Mouse (Mus musculus): ENCODE data around the gene Mrpl4. TPM values are rescaled to one million over a fixed set of nuclear protein-coding genes. Genes with fewer than 3 reads are reported as not detected.
A peak's percentile ranks its signal among the peaks of the same experiment; 100 is the strongest.

Gene Mrpl4
- polyA plus RNA-seq, 1 experiment from 2014 or later = 119 TPM

DNA sequence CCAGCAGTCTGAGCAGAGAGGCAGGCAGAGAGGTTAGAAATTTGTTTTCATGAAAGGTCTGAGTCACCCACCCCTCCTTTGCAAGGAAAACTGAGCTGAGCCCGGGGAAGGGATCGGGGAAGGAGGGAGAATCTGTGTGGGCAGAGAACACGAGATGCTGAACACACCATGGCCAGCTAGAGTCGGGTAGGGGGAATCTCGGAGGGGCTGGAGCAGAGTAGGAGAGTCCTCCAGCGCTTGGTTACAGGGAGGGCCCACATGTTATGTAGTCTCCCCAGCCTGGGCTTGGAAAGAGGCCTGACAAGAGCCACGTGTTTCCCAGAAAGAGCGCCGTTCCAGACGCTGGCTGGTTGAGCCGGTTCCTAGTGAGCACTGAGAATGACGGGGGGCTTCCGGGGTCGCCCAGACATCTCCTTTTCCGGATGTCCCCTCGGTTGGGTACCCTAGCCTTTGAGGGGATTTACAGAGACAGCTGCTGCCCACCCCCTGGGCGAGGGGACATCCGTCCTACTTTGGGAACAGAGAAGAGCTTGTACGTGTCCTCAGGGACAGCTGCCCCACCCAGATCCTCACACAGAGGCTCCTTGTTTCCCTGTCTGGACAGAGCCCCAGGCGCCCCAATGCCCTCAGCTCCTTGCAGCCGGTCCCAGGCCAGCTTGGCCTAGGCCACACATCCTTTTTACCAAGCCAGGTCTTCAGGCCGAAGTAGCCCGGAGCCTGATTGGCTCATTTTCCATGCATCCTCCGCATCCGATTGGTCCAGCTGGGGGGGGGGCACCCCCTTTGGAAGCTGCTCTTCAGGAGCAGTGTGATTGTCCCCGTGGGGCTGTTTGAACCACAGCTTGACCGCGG lies 30.2 kb upstream of the Mrpl4 start:
- peak overlapping the region; percentile 46 for H3K9ac ChIP-seq (ENCODE audit: low read length)
- no peak for ATAC-seq (replicated peaks; ENCODE audit: low FRiP score)
- H3K4me2 ChIP-seq (ENCODE audit: low read depth, low read length, severe bottlenecking) = peak overlapping the region; percentile 15; the same call in 1 of the 2 replicates
- peak; percentile 53 for DNase-seq (ENCODE audit: low spot score)
- no peaks in the 10 kb centered on the region for H3K9me3 ChIP-seq (ENCODE audit: control insufficient read depth, low read length)
- peak overlapping the region; percentile 19; the same call in 1 of the 2 replicates for H3K27ac ChIP-seq (ENCODE audit: low read depth, low read length)
- 38% methylated on average over 28 of the region's 28 CpGs for WGBS
- peaks cover 2% of the 10 kb centered on the region; the same call in 1 of the 2 replicates for H3K36me3 ChIP-seq (ENCODE audit: control insufficient read depth, insufficient read depth, low read length)
- H3K4me1 ChIP-seq (replicated peaks; ENCODE audit: control insufficient read depth, insufficient read depth, low read length) = peaks cover 7% of the 10 kb centered on the region; the same call in 1 of the 2 replicates
- H3K27me3 ChIP-seq (ENCODE audit: control insufficient read depth, insufficient read depth, low read length) = no peaks in the 10 kb centered on the region
- no peak overlapping the region for H3K4me3 ChIP-seq (ENCODE audit: low read depth, low read length)

- no peak overlapping the region; the same call in 1 of the 2 replicates for H3K4me2 ChIP-seq (ENCODE audit: low read depth, low read length, severe bottlenecking)
Observed at GRCm38 (mm10) chr9:20973001-20973681, 29.4 kb upstream of the Mrpl4 start.

GRCm38 (mm10) chr9:20973682-20974075 lies 28.9 kb upstream of the Mrpl4 start:
- ATAC-seq (replicated peaks; ENCODE audit: low FRiP score) = no peak
- Histone ChIP-seq H3K4me1 (replicated peaks; ENCODE audit: control insufficient read depth, insufficient read depth, low read length) (peaks cover 7% of the 10 kb centered on the region; the same call in 1 of the 2 replicates), H3K9me3 (ENCODE audit: control insufficient read depth, low read length) (no peaks in the 10 kb centered on the region), H3K27me3 (ENCODE audit: control insufficient read depth, insufficient read depth, low read length) (no peaks in the 10 kb centered on the region), H3K4me3 (ENCODE audit: low read depth, low read length) (no peak overlapping the region), H3K4me2 (ENCODE audit: low read depth, low read length, severe bottlenecking) (no peak overlapping the region), H3K9ac (ENCODE audit: low read length) (0 out of 2 replicates have a peak overlapping the region, but pooled peaks have one; percentile 13), H3K27ac (ENCODE audit: low read depth, low read length) (no peak overlapping the region), H3K36me3 (ENCODE audit: control insufficient read depth, insufficient read depth, low read length) (no peaks in the 10 kb centered on the region)
- no peak for DNase-seq (ENCODE audit: low spot score)
- 60% methylated on average over 6 of the region's 6 CpGs for WGBS

More at GRCm38 (mm10) chr9:20973001-20973681, 29.4 kb upstream of the Mrpl4 start:
- Histone ChIP-seq H3K9ac (ENCODE audit: low read length) (no peak overlapping the region), H3K4me3 (ENCODE audit: low read depth, low read length) (no peak overlapping the region), H3K9me3 (ENCODE audit: control insufficient read depth, low read length) (no peaks in the 10 kb centered on the region), H3K4me1 (replicated peaks; ENCODE audit: control insufficient read depth, insufficient read depth, low read length) (peaks cover 7% of the 10 kb centered on the region; the same call in 1 of the 2 replicates), H3K27me3 (ENCODE audit: control insufficient read depth, insufficient read depth, low read length) (no peaks in the 10 kb centered on the region), H3K27ac (ENCODE audit: low read depth, low read length) (no peak overlapping the region), H3K36me3 (ENCODE audit: control insufficient read depth, insufficient read depth, low read length) (no peaks in the 10 kb centered on the region)
- DNase-seq (ENCODE audit: low spot score) (no peak), ATAC-seq (replicated peaks; ENCODE audit: low FRiP score) (no peak)
- 97% methylated on average over 4 of the region's 4 CpGs for WGBS

DNA sequence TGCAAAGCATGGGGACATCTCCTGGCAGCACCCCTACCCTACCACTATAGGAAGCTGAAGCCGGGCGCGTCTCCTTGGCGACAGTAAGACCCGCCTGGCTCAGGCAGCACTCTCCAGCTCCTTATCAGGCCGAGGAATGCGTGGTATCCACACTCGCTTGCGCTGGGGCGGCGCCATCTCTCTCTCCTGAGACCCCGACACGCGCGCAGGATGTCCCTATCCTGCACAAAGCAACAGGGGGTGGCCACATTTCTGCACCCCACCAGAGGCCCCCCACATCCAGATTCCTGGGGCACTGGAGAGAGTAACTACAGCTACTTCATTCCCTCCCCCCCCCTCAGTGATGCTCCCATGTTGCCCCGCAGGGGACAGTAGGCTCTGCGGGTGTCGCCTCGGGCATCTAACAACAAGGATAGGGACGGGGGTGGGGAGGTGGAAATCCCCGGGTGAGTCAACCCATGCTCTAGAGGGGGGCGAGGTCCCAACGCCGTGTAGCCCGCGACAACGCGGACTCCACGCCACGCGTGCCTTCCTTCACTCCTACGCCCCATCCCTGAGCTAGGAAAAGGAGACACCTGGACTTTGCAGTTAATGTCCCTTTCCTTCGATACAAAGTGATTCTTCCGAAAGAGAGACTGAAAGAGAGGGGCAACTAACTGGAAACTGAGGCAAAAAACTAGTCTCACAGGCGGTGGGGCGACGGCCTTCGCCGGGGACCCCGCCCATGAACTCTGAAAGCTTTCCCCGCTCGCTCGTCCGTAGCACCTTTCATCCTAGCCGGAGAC lies 26.9 kb upstream of the Mrpl4 start:
- Histone ChIP-seq H3K4me3 (ENCODE audit: low read depth, low read length) (peak overlapping the region; percentile 72), H3K9ac (ENCODE audit: low read length) (peak overlapping the region; percentile 74), H3K36me3 (ENCODE audit: control insufficient read depth, insufficient read depth, low read length) (no peaks in the 10 kb centered on the region), H3K9me3 (ENCODE audit: control insufficient read depth, low read length) (no peaks in the 10 kb centered on the region), H3K4me1 (replicated peaks; ENCODE audit: control insufficient read depth, insufficient read depth, low read length) (peaks cover 7% of the 10 kb centered on the region; the same call in 1 of the 2 replicates), H3K27ac (ENCODE audit: low read depth, low read length) (peak overlapping the region; percentile 19; the same call in 1 of the 2 replicates), H3K4me2 (ENCODE audit: low read depth, low read length, severe bottlenecking) (peak overlapping the region; percentile 98), H3K27me3 (ENCODE audit: control insufficient read depth, insufficient read depth, low read length) (no peaks in the 10 kb centered on the region)
- WGBS = under 1% methylated on average over 45 of the region's 45 CpGs
- DNase-seq (ENCODE audit: low spot score) (peak; percentile 76), ATAC-seq (replicated peaks; ENCODE audit: low FRiP score) (peak; percentile 46)

DNA sequence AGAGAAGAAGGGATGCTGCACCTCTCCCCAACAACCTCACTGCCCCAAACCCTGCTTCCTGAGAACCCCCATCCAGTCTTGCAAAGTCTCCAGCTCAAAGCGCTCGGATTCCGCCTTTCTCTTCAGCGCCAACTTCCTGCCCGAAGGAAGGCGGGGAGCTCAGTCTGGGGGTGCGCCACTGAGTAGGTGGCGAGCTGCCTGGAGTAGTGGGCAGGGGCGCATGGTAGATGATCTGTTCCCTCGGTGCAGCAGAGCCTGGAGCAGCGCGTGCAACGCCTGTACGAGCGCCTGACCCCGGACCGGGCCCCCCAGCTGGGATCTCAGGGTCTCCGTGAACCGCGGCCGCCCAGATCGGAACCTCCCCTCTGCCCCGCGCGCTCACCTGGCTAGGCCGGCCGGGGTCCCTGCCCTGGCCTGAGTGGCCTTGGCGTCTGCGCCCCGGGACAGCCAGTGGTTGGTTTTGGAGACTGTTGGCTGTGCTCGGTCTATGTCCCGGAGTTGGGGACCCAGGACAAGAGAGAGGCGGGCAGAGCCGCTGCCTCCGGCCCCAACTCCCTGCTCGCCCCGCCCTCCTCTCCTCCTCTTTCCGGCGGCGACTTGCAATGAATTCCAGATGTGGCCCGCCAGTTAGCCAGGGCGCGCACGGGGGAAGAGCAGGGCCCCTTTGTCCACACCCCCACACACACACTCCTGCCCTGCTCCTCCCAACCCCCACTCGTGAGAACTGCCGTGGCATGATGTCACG lies 26.1 kb upstream of the Mrpl4 start, which contains the start of gene S1pr2:
S1pr2 (minus strand) TSS at position 566 of the 745 bp plus-strand sequence.
- Histone ChIP-seq H3K9ac (ENCODE audit: low read length) (peak within 1 kb of the TSS; percentile 74), H3K27me3 (ENCODE audit: control insufficient read depth, insufficient read depth, low read length) (no peaks in the 10 kb centered on the region), H3K9me3 (ENCODE audit: control insufficient read depth, low read length) (no peaks in the 10 kb centered on the region), H3K4me3 (ENCODE audit: low read depth, low read length) (peak within 1 kb of the TSS; percentile 72), H3K36me3 (ENCODE audit: control insufficient read depth, insufficient read depth, low read length) (no peaks in the 10 kb centered on the region), H3K4me1 (replicated peaks; ENCODE audit: control insufficient read depth, insufficient read depth, low read length) (peaks cover 7% of the 10 kb centered on the region; the same call in 1 of the 2 replicates), H3K4me2 (ENCODE audit: low read depth, low read length, severe bottlenecking) (peak within 1 kb of the TSS; percentile 98), H3K27ac (ENCODE audit: low read depth, low read length) (peak within 1 kb of the TSS; percentile 19; the same call in 1 of the 2 replicates)
- peak; percentile 92 for DNase-seq (ENCODE audit: low spot score)
- ATAC-seq (replicated peaks; ENCODE audit: low FRiP score) = peak; percentile 83
- WGBS = under 1% methylated on average over 43 of the region's 47 CpGs

GRCm38 (mm10) chr9:20976961-20977689 lies 25.4 kb upstream of the Mrpl4 start:
- no peak for DNase-seq (ENCODE audit: low spot score)
- WGBS = 4% methylated on average over 4 of the region's 4 CpGs
- no peaks in the 10 kb centered on the region for H3K9me3 ChIP-seq (ENCODE audit: control insufficient read depth, low read length)
- no peaks in the 10 kb centered on the region for H3K36me3 ChIP-seq (ENCODE audit: control insufficient read depth, insufficient read depth, low read length)
- peak overlapping the region; percentile 98 for H3K4me2 ChIP-seq (ENCODE audit: low read depth, low read length, severe bottlenecking)
- no peak overlapping the region for H3K27ac ChIP-seq (ENCODE audit: low read depth, low read length)
- H3K4me3 ChIP-seq (ENCODE audit: low read depth, low read length) = peak overlapping the region; percentile 72
- peak overlapping the region; percentile 74; the same call in 1 of the 2 replicates for H3K9ac ChIP-seq (ENCODE audit: low read length)
- peaks cover 7% of the 10 kb centered on the region; the same call in 1 of the 2 replicates for H3K4me1 ChIP-seq (replicated peaks; ENCODE audit: control insufficient read depth, insufficient read depth, low read length)
- no peaks in the 10 kb centered on the region for H3K27me3 ChIP-seq (ENCODE audit: control insufficient read depth, insufficient read depth, low read length)
- 0 out of 2 replicates have a peak, but pooled peaks have one; percentile 7 for ATAC-seq (replicated peaks; ENCODE audit: low FRiP score)

GRCm38 (mm10) chr9:20978409-20979095 lies 24.0 kb upstream of the Mrpl4 start:
- Histone ChIP-seq H3K4me3 (ENCODE audit: low read depth, low read length) (no peak overlapping the region), H3K4me2 (ENCODE audit: low read depth, low read length, severe bottlenecking) (no peak overlapping the region), H3K9ac (ENCODE audit: low read length) (no peak overlapping the region), H3K4me1 (replicated peaks; ENCODE audit: control insufficient read depth, insufficient read depth, low read length) (no peaks in the 10 kb centered on the region; the same call in 1 of the 2 replicates), H3K9me3 (ENCODE audit: control insufficient read depth, low read length) (no peaks in the 10 kb centered on the region), H3K27ac (ENCODE audit: low read depth, low read length) (no peak overlapping the region), H3K27me3 (ENCODE audit: control insufficient read depth, insufficient read depth, low read length) (no peaks in the 10 kb centered on the region), H3K36me3 (ENCODE audit: control insufficient read depth, insufficient read depth, low read length) (no peaks in the 10 kb centered on the region)
- DNase-seq (ENCODE audit: low spot score) = no peak
- ATAC-seq (replicated peaks; ENCODE audit: low FRiP score) = no peak
- WGBS = 61% methylated on average over 10 of the region's 10 CpGs

Data from forebrain, embryonic 11.5 days (tissue).